8 mouse cellular contexts compared by ENCODE assay signal in genomic region chr13:52457889-52458324, GRCm38 (mm10).
DNase-seq lines count a peak whose midpoint lies in the region; ATAC-seq and TF ChIP-seq lines count a peak whose summit lies in the region.

No protein-coding gene starts in this region.

- H3K9ac ChIP-seq in embryonic facial prominence, embryonic 15.5 days = no peak overlapping the region
- no peak overlapping the region for H3K9ac ChIP-seq in midbrain, embryonic 13.5 days (replicated peaks)
- no peak overlapping the region for H3K9ac ChIP-seq in kidney, embryonic 16.5 days (replicated peaks; ENCODE audit: low read length)
- H3K9ac ChIP-seq in heart, embryonic 12.5 days = no peak overlapping the region

- no peak for TF ChIP-seq CTCF in layer of hippocampus, adult 2 months (conservative IDR thresholded peaks at IDR 0.05)

- H3K4me2 ChIP-seq in embryonic facial prominence, embryonic 15.5 days (replicated peaks) = peak overlapping the region; percentile 27
- H3K4me2 ChIP-seq in midbrain, embryonic 13.5 days (replicated peaks) = peak overlapping the region; percentile 38
- no peak overlapping the region for H3K4me2 ChIP-seq in kidney, embryonic 16.5 days (replicated peaks; ENCODE audit: low read depth, low read length)
- H3K4me2 ChIP-seq in heart, embryonic 12.5 days = no peak overlapping the region

- WGBS in embryonic facial prominence, embryonic 15.5 days = 38% methylated on average over 11 of the region's 11 CpGs
- 30% methylated on average over 11 of the region's 11 CpGs for WGBS in midbrain, embryonic 13.5 days
- WGBS in kidney, embryonic 16.5 days = 55% methylated on average over 11 of the region's 11 CpGs
- WGBS in heart, embryonic 12.5 days = 78% methylated on average over 11 of the region's 11 CpGs

- no peaks in the 10 kb centered on the region for H3K36me3 ChIP-seq in embryonic facial prominence, embryonic 15.5 days
- no peaks in the 10 kb centered on the region for H3K36me3 ChIP-seq in midbrain, embryonic 13.5 days
- no peaks in the 10 kb centered on the region for H3K36me3 ChIP-seq in kidney, embryonic 16.5 days (ENCODE audit: insufficient read depth, low read length)
- no peaks in the 10 kb centered on the region for H3K36me3 ChIP-seq in heart, embryonic 12.5 days

- peak; percentile 90 for ATAC-seq in cerebellum, adult (ENCODE audit: insufficient number of reproducible peaks, low FRiP score, low TSS enrichment)
- no peak for ATAC-seq in embryonic facial prominence, embryonic 15.5 days (ENCODE audit: insufficient number of reproducible peaks, low FRiP score, low TSS enrichment, low read depth)
- peak; percentile 96 for ATAC-seq in midbrain, embryonic 13.5 days
- no peak for ATAC-seq in kidney, embryonic 16.5 days (ENCODE audit: low FRiP score, low TSS enrichment)
- no peak for ATAC-seq in heart, embryonic 12.5 days (ENCODE audit: insufficient number of reproducible peaks, low FRiP score)

- H3K9me3 ChIP-seq in embryonic facial prominence, embryonic 15.5 days (replicated peaks) = no peaks in the 10 kb centered on the region
- no peaks in the 10 kb centered on the region for H3K9me3 ChIP-seq in midbrain, embryonic 13.5 days
- H3K9me3 ChIP-seq in kidney, embryonic 16.5 days (ENCODE audit: low read length) = no peaks in the 10 kb centered on the region
- H3K9me3 ChIP-seq in heart, embryonic 12.5 days (replicated peaks) = no peaks in the 10 kb centered on the region

- no peak overlapping the region for H3K27ac ChIP-seq in embryonic facial prominence, embryonic 15.5 days (replicated peaks)
- H3K27ac ChIP-seq in layer of hippocampus, adult 2 months = peak overlapping the region; percentile 89
- H3K27ac ChIP-seq in midbrain, embryonic 13.5 days = peak overlapping the region; percentile 71
- H3K27ac ChIP-seq in kidney, embryonic 16.5 days (ENCODE audit: low read length) = no peak overlapping the region
- H3K27ac ChIP-seq in heart, embryonic 12.5 days (ENCODE audit: poor library complexity, severe bottlenecking) = no peak overlapping the region

- DNase-seq in layer of hippocampus, adult 2 months (ENCODE audit: low spot score in 2 of 2) = peak; percentile 56 to 75
- DNase-seq in lung, postnatal 10 days = no peak
- DNase-seq in kidney, adult 11 months = no peak

- peaks cover 15% of the 10 kb centered on the region for H3K4me1 ChIP-seq in embryonic facial prominence, embryonic 15.5 days
- peaks cover 15% of the 10 kb centered on the region for H3K4me1 ChIP-seq in midbrain, embryonic 13.5 days (replicated peaks)
- 0 out of 2 replicates have a peak, but pooled peaks cover 6% of the 10 kb centered on the region for H3K4me1 ChIP-seq in kidney, embryonic 16.5 days (ENCODE audit: insufficient read depth, low read length)
- H3K4me1 ChIP-seq in heart, embryonic 12.5 days (replicated peaks) = peaks cover 11% of the 10 kb centered on the region

- no peaks in the 10 kb centered on the region for H3K27me3 ChIP-seq in embryonic facial prominence, embryonic 15.5 days
- peaks cover 11% of the 10 kb centered on the region; the same call in 1 of the 2 replicates for H3K27me3 ChIP-seq in midbrain, embryonic 13.5 days
- no peaks in the 10 kb centered on the region for H3K27me3 ChIP-seq in kidney, embryonic 16.5 days (ENCODE audit: insufficient read depth, low read length)
- H3K27me3 ChIP-seq in heart, embryonic 12.5 days (replicated peaks) = no peaks in the 10 kb centered on the region

- H3K4me3 ChIP-seq in embryonic facial prominence, embryonic 15.5 days (replicated peaks) = 0 out of 2 replicates have a peak overlapping the region, but pooled peaks have one; percentile 7
- H3K4me3 ChIP-seq in layer of hippocampus, adult 2 months = peak overlapping the region; percentile 18; the same call in 1 of the 2 replicates
- peak overlapping the region; percentile 4; the same call in 1 of the 2 replicates for H3K4me3 ChIP-seq in midbrain, embryonic 13.5 days (replicated peaks)
- no peak overlapping the region for H3K4me3 ChIP-seq in kidney, embryonic 16.5 days (ENCODE audit: low read length)
- no peak overlapping the region for H3K4me3 ChIP-seq in heart, embryonic 12.5 days

Comparison
In these comparisons a context has a peak if more than half of its experiments do, and no peak if none do; other contexts are left out.
1. ATAC-seq: peak in cerebellum, adult (single experiment) and midbrain, embryonic 13.5 days (single experiment); none in embryonic facial prominence, embryonic 15.5 days (single experiment), kidney, embryonic 16.5 days (single experiment) and heart, embryonic 12.5 days (single experiment).
2. H3K27ac ChIP-seq: peak in layer of hippocampus, adult 2 months (single experiment) and midbrain, embryonic 13.5 days (single experiment); none in embryonic facial prominence, embryonic 15.5 days (single experiment), kidney, embryonic 16.5 days (single experiment) and heart, embryonic 12.5 days (single experiment).
3. H3K4me2 ChIP-seq: peak in embryonic facial prominence, embryonic 15.5 days (single experiment) and midbrain, embryonic 13.5 days (single experiment); none in kidney, embryonic 16.5 days (single experiment) and heart, embryonic 12.5 days (single experiment).
4. H3K4me3 ChIP-seq: peak in embryonic facial prominence, embryonic 15.5 days (single experiment), layer of hippocampus, adult 2 months (single experiment) and midbrain, embryonic 13.5 days (single experiment); none in kidney, embryonic 16.5 days (single experiment) and heart, embryonic 12.5 days (single experiment).
5. DNase-seq: peak in layer of hippocampus, adult 2 months (2 of 2); none in lung, postnatal 10 days (single experiment) and kidney, adult 11 months (single experiment).